15 mouse cellular contexts compared by ENCODE assay signal in genomic region chr19:32311762-32312161, GRCm38 (mm10).
"Had no signal": no experiment of that assay in that cellular context is flagged by ENCODE, and none has a peak within 500 bp of the region (broad histone marks: within the 10 kb centered on the region; RNA-seq: fewer than 3 reads in every experiment).

No protein-coding gene starts in this region.

- H3K4me1 ChIP-seq: midbrain, embryonic 13.5 days; midbrain, embryonic 15.5 days; neural tube, embryonic 12.5 days; stomach, embryonic 15.5 days had no signal

- DNase-seq: lung, adult 18-20 months; lung, embryonic 14.5 days; lung, postnatal 10 days; lung, postnatal 4 days; right cerebral cortex, postnatal 14 days; thymus, adult 2 months; thymus, postnatal 25 days; thymus, postnatal 4 days had no signal

- H3K4me2 ChIP-seq: lung, embryonic 14.5 days; midbrain, embryonic 11.5 days; midbrain, embryonic 13.5 days; midbrain, embryonic 15.5 days; neural tube, embryonic 12.5 days; stomach, embryonic 15.5 days had no signal

- H3K4me3 ChIP-seq: megakaryocyte, embryonic 14.5 days; midbrain, embryonic 13.5 days; midbrain, embryonic 15.5 days; neural tube, embryonic 12.5 days; stomach, embryonic 15.5 days had no signal

- H3K27me3 ChIP-seq: megakaryocyte, embryonic 14.5 days; midbrain, embryonic 13.5 days; midbrain, embryonic 15.5 days; neural tube, embryonic 12.5 days; stomach, embryonic 15.5 days had no signal

- H3K9ac ChIP-seq: lung, embryonic 14.5 days; midbrain, embryonic 13.5 days; midbrain, embryonic 15.5 days; neural tube, embryonic 12.5 days; stomach, embryonic 15.5 days had no signal

- H3K27ac ChIP-seq: midbrain, embryonic 13.5 days; midbrain, embryonic 15.5 days; neural tube, embryonic 12.5 days; stomach, embryonic 15.5 days; stomach, postnatal 0 days had no signal

- ATAC-seq: midbrain, embryonic 13.5 days; midbrain, embryonic 15.5 days had no signal

- H3K9me3 ChIP-seq: megakaryocyte, embryonic 14.5 days; midbrain, embryonic 13.5 days; midbrain, embryonic 15.5 days; neural tube, embryonic 12.5 days; stomach, embryonic 15.5 days had no signal

- H3K36me3 ChIP-seq: midbrain, embryonic 13.5 days; midbrain, embryonic 15.5 days; neural tube, embryonic 12.5 days; stomach, embryonic 15.5 days had no signal
